Mouse (Mus musculus): ENCODE data around the gene Wipi1. TPM values are rescaled to one million over a fixed set of nuclear protein-coding genes. Genes with fewer than 3 reads are reported as not detected.

Wipi1 gene
- polyA plus RNA-seq, 1 experiment from 2014 or later, result 43.2 TPM

DNA sequence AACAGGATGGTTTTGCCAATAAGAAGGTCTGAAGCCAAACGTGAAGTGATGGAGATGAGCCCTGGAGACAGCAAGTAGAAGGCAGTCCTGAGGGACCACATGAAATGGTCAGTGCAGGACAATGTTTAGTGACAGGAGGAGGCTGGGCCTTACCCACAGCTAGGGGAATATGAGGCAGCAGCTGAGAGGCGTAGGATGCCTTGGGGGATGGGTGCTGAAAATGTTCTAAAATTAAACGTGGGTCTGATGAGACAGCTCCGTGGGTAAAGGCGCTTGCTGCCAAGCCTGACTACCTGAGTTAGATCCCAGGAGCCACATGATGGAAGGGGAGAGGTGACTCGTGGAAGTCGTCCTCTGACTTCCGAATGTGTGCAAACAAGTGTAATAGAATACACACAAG, 21.8 kb downstream of the Wipi1 start:
- no peaks in the 10 kb centered on the region for H3K9me3 ChIP-seq (replicated peaks; ENCODE audit: control insufficient read depth, low read length)
- no peak overlapping the region for H3K27ac ChIP-seq (ENCODE audit: low read length)
- H3K4me2 ChIP-seq (ENCODE audit: low read depth, low read length), result no peak overlapping the region
- 74% methylated on average over 8 of the region's 8 CpGs for WGBS
- peaks cover 15% of the 10 kb centered on the region for H3K4me1 ChIP-seq (ENCODE audit: control insufficient read depth, insufficient read depth, low read length)
- 0 out of 2 replicates have a peak, but pooled peaks cover under 1% of the 10 kb centered on the region for H3K36me3 ChIP-seq (ENCODE audit: control insufficient read depth, insufficient read depth, low read length)
- ATAC-seq (ENCODE audit: insufficient read depth, low FRiP score), result no peak
- H3K4me3 ChIP-seq (replicated peaks; ENCODE audit: low read length), result no peak overlapping the region
- H3K9ac ChIP-seq (ENCODE audit: low read length), result no peak overlapping the region
- H3K27me3 ChIP-seq (ENCODE audit: control insufficient read depth, insufficient read depth, low read length), result no peaks in the 10 kb centered on the region

DNA sequence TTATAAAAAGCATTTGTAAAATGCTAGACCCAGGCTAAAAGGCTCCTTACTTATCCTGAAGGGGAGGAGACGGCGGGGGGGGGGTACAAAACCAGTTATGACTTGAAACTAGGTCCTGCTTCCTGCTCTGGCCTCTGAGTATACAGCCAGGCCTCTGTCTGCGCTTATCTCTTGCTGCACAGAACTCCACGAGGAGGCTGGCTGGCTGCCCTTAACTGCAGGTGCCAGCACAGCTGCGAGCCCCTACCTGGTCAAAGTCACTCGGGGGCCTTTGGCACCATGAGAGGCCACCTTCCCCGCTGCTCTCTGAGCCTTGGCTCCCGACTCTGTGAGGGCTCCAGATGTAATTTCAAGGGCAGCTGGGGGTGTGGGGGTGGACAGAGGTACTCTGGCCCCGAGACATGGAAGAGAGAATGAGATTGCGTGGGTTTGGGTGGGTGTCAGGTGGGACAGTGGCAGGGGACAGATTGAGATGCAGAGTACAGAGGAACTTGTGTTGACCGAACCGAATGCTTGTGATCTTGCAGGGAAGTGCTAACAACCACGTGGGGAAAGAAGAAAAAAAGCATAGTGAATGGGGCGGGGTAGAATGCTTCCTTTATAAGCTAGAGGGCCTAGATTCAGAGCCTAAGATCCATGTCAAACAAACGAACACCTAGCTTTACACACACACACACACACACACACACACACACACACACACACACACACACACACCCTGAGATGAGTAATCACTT, 24.0 kb downstream of the Wipi1 start:
- H3K9ac ChIP-seq (ENCODE audit: low read length), result peak overlapping the region; percentile 22; the same call in 1 of the 2 replicates
- peak; percentile 88 for ATAC-seq (ENCODE audit: insufficient read depth, low FRiP score)
- no peak overlapping the region for H3K4me3 ChIP-seq (replicated peaks; ENCODE audit: low read length)
- 0 out of 2 replicates have a peak overlapping the region, but pooled peaks have one; percentile 5 for H3K4me2 ChIP-seq (ENCODE audit: low read depth, low read length)
- H3K27ac ChIP-seq (ENCODE audit: low read length), result peak overlapping the region; percentile 75
- 47% methylated on average over 15 of the region's 15 CpGs for WGBS
- H3K9me3 ChIP-seq (replicated peaks; ENCODE audit: control insufficient read depth, low read length), result no peaks in the 10 kb centered on the region
- 0 out of 2 replicates have a peak, but pooled peaks cover 8% of the 10 kb centered on the region for H3K4me1 ChIP-seq (ENCODE audit: control insufficient read depth, insufficient read depth, low read length)
- no peaks in the 10 kb centered on the region for H3K27me3 ChIP-seq (ENCODE audit: control insufficient read depth, insufficient read depth, low read length)
- no peaks in the 10 kb centered on the region for H3K36me3 ChIP-seq (ENCODE audit: control insufficient read depth, insufficient read depth, low read length)

GRCm38 (mm10) chr11:109587019-109587418, 24.7 kb downstream of the Wipi1 start:
- Histone ChIP-seq H3K4me2 (ENCODE audit: low read depth, low read length) (no peak overlapping the region), H3K36me3 (ENCODE audit: control insufficient read depth, insufficient read depth, low read length) (no peaks in the 10 kb centered on the region), H3K27ac (ENCODE audit: low read length) (peak overlapping the region; percentile 75), H3K9ac (ENCODE audit: low read length) (no peak overlapping the region), H3K9me3 (replicated peaks; ENCODE audit: control insufficient read depth, low read length) (no peaks in the 10 kb centered on the region), H3K27me3 (ENCODE audit: control insufficient read depth, insufficient read depth, low read length) (no peaks in the 10 kb centered on the region), H3K4me1 (ENCODE audit: control insufficient read depth, insufficient read depth, low read length) (0 out of 2 replicates have a peak, but pooled peaks cover 8% of the 10 kb centered on the region), H3K4me3 (replicated peaks; ENCODE audit: low read length) (no peak overlapping the region)
- 40% methylated on average over 13 of the region's 13 CpGs for WGBS
- 0 out of 2 replicates have a peak, but pooled peaks have one; percentile 8 for ATAC-seq (ENCODE audit: insufficient read depth, low FRiP score)

DNA sequence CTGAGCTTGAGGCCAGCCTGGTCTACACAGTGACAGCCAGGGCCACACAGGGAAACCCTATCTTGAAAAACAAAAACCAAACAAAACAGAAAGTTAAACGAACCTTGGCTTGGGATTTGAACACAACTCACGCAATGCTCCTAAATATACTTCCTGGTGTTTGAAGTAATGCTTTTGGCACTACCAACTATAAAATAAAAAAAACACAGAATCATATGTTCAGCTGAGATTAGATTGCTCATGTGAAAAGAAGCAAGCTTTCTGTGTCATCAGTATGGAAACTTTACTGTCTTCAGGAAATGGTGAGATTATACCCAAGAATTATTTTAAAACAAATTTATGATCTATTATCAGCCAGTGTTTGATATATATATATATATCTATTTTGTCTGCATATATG, 25.3 kb downstream of the Wipi1 start:
- no peaks in the 10 kb centered on the region for H3K36me3 ChIP-seq (ENCODE audit: control insufficient read depth, insufficient read depth, low read length)
- H3K27me3 ChIP-seq (ENCODE audit: control insufficient read depth, insufficient read depth, low read length), result no peaks in the 10 kb centered on the region
- H3K4me1 ChIP-seq (ENCODE audit: control insufficient read depth, insufficient read depth, low read length), result 0 out of 2 replicates have a peak, but pooled peaks cover 8% of the 10 kb centered on the region
- no peak for ATAC-seq (ENCODE audit: insufficient read depth, low FRiP score)
- H3K4me2 ChIP-seq (ENCODE audit: low read depth, low read length), result no peak overlapping the region
- H3K9me3 ChIP-seq (replicated peaks; ENCODE audit: control insufficient read depth, low read length), result no peaks in the 10 kb centered on the region
- 56% methylated on average over 2 of the region's 2 CpGs for WGBS
- H3K4me3 ChIP-seq (replicated peaks; ENCODE audit: low read length), result no peak overlapping the region
- no peak overlapping the region for H3K27ac ChIP-seq (ENCODE audit: low read length)
- H3K9ac ChIP-seq (ENCODE audit: low read length), result no peak overlapping the region

DNA sequence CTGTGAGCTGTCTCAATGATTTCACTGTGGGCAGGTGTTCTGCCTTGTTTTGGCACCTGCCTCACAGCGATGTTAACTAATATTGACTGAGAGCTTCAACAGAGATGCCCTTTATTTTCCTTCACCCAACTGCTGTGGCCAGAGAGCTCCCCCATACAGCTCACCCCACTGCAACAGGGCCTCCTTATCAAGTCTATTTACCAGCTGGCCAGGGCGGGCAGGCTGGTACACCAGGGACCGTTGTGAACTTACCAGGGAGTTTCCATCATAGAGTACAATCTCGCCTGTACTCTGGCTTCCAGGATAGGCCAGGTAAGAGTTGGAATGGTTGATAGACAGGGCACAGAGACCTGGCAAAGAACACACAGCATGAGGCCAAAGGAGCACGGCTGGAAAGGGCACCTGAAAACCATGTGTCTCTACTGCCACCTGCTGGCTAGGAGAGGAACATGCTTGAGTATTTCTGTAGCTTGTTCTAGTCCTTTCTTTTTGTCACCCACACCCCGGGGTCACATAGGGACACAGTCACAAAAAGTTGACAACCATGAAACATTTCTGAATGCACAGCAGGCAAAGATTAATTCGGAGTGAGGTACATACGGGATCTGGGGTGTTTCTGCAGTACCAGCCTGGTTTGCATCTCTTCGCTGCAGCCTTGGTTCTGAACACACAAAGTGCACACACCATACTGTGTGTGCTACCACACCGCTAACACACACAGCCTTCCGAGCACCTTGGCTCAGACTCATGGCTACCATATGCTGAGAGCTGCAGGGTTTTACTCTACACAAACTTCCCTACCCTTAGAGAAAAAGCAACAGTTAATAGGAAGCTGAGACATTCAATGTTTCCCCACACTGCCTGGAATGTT, 26.7 kb downstream of the Wipi1 start:
- no peak overlapping the region for H3K27ac ChIP-seq (ENCODE audit: low read length)
- 0 out of 2 replicates have a peak, but pooled peaks cover 2% of the 10 kb centered on the region for H3K36me3 ChIP-seq (ENCODE audit: control insufficient read depth, insufficient read depth, low read length)
- 0 out of 2 replicates have a peak, but pooled peaks cover 8% of the 10 kb centered on the region for H3K4me1 ChIP-seq (ENCODE audit: control insufficient read depth, insufficient read depth, low read length)
- no peak overlapping the region for H3K4me2 ChIP-seq (ENCODE audit: low read depth, low read length)
- no peaks in the 10 kb centered on the region for H3K27me3 ChIP-seq (ENCODE audit: control insufficient read depth, insufficient read depth, low read length)
- H3K4me3 ChIP-seq (replicated peaks; ENCODE audit: low read length), result no peak overlapping the region
- no peaks in the 10 kb centered on the region for H3K9me3 ChIP-seq (replicated peaks; ENCODE audit: control insufficient read depth, low read length)
- WGBS, result 42% methylated on average over 11 of the region's 11 CpGs
- peak; percentile 45; the same call in 1 of the 2 replicates for ATAC-seq (ENCODE audit: insufficient read depth, low FRiP score)
- no peak overlapping the region for H3K9ac ChIP-seq (ENCODE audit: low read length)

DNA sequence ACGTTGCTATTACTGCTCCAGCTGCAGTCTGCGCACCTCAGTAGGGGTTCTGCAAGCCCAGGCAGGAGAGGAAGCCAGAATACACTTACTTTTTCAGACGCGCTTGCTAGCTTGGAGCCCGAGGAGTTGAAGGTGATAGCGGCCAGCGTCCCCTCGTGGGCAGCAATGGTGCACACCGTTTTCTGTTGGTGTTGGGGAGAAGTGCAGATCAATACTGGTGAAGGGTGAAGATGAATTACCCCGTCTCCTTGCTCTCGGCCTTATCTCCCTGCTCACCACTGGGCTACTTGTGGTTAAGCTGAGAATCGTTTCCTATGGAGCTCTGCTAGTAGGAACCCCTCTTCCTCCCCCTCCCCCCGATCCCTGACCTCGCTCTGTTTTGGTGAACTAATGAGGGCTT, 27.8 kb downstream of the Wipi1 start:
- H3K27me3 ChIP-seq (ENCODE audit: control insufficient read depth, insufficient read depth, low read length), result no peaks in the 10 kb centered on the region
- H3K27ac ChIP-seq (ENCODE audit: low read length), result no peak overlapping the region
- H3K9ac ChIP-seq (ENCODE audit: low read length), result 0 out of 2 replicates have a peak overlapping the region, but pooled peaks have one; percentile 29
- H3K36me3 ChIP-seq (ENCODE audit: control insufficient read depth, insufficient read depth, low read length), result 0 out of 2 replicates have a peak, but pooled peaks cover 5% of the 10 kb centered on the region
- no peak for ATAC-seq (ENCODE audit: insufficient read depth, low FRiP score)
- WGBS, result 60% methylated on average over 14 of the region's 14 CpGs
- no peak overlapping the region for H3K4me2 ChIP-seq (ENCODE audit: low read depth, low read length)
- H3K4me1 ChIP-seq (ENCODE audit: control insufficient read depth, insufficient read depth, low read length), result 0 out of 2 replicates have a peak, but pooled peaks cover 8% of the 10 kb centered on the region
- no peaks in the 10 kb centered on the region for H3K9me3 ChIP-seq (replicated peaks; ENCODE audit: control insufficient read depth, low read length)
- H3K4me3 ChIP-seq (replicated peaks; ENCODE audit: low read length), result no peak overlapping the region

DNA sequence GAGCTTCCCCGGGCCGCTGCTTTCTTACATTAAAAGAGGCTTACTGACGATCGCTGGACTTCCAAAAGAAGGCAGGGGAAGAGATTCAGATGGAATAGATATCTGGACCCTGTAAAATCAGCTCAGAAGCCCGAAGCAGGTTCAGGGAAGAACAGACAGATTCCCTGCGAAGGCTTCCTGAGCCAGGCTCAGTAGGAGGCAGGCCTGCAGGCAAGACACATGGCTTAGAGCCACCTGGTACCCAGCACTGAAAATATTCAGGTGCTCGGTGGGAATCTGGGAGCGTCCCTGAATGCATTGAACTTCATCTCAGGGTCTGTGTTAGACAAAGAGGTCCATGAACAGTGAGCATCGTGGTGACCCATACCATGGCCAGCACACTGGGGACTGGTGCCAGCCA, 31.8 kb downstream of the Wipi1 start:
- no peaks in the 10 kb centered on the region for H3K9me3 ChIP-seq (replicated peaks; ENCODE audit: control insufficient read depth, low read length)
- peaks cover 11% of the 10 kb centered on the region; the same call in 1 of the 2 replicates for H3K4me1 ChIP-seq (ENCODE audit: control insufficient read depth, insufficient read depth, low read length)
- WGBS, result 89% methylated on average over 9 of the region's 9 CpGs
- H3K4me2 ChIP-seq (ENCODE audit: low read depth, low read length), result no peak overlapping the region
- ATAC-seq (ENCODE audit: insufficient read depth, low FRiP score), result no peak
- H3K36me3 ChIP-seq (ENCODE audit: control insufficient read depth, insufficient read depth, low read length), result peaks cover 10% of the 10 kb centered on the region; the same call in 1 of the 2 replicates
- H3K27me3 ChIP-seq (ENCODE audit: control insufficient read depth, insufficient read depth, low read length), result no peaks in the 10 kb centered on the region
- no peak overlapping the region for H3K4me3 ChIP-seq (replicated peaks; ENCODE audit: low read length)
- H3K27ac ChIP-seq (ENCODE audit: low read length), result no peak overlapping the region
- no peak overlapping the region for H3K9ac ChIP-seq (ENCODE audit: low read length)

DNA sequence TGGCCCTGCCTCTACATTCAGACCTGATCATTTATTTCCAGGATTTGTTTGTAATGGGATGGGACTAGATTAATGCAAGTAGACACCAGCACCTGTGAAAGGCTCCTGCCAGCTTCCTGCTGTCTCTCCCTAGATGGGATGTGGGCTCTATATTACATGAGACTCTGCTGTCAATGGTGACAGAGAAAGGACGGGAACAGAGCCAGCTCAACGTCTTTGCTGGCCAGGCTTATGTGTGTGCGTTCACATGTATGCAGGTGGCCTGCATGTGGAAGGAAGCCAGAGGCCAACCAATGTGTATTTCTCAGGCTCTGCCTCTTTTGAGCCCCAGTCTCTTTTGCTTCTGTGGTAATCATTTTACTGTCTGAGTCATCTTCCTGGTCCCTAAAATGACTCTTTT, 33.2 kb downstream of the Wipi1 start:
- Histone ChIP-seq H3K4me2 (ENCODE audit: low read depth, low read length) (no peak overlapping the region), H3K27me3 (ENCODE audit: control insufficient read depth, insufficient read depth, low read length) (no peaks in the 10 kb centered on the region), H3K4me1 (ENCODE audit: control insufficient read depth, insufficient read depth, low read length) (peaks cover 21% of the 10 kb centered on the region), H3K9me3 (replicated peaks; ENCODE audit: control insufficient read depth, low read length) (no peaks in the 10 kb centered on the region), H3K36me3 (ENCODE audit: control insufficient read depth, insufficient read depth, low read length) (peaks cover 10% of the 10 kb centered on the region; the same call in 1 of the 2 replicates), H3K9ac (ENCODE audit: low read length) (no peak overlapping the region), H3K4me3 (replicated peaks; ENCODE audit: low read length) (no peak overlapping the region), H3K27ac (ENCODE audit: low read length) (no peak overlapping the region)
- no peak for ATAC-seq (ENCODE audit: insufficient read depth, low FRiP score)
- 73% methylated on average over 3 of the region's 3 CpGs for WGBS

Measured in stomach, embryonic 16.5 days (tissue).